Mouse (Mus musculus) forebrain, embryonic 15.5 days (tissue): ENCODE results near the gene Ptk6. TPM values are rescaled to one million over a fixed set of nuclear protein-coding genes. Genes with fewer than 3 reads are reported as not detected.

Experiments
- ATAC-seq: fragments of 200-750 bp; cut with Nextera tagmentation; replicated peaks from 2 replicates; pipeline ENCODE4 v1.8.0; 2017; ENCODE audit warnings: mild to moderate bottlenecking, moderate TSS enrichment, moderate library complexity
- H3K27ac ChIP-seq: fragments of 300-500 bp; sonication (generic); replicated peaks from 2 replicates; pipeline ENCODE4 v1.5.1; 2015; ENCODE audit warnings: mild to moderate bottlenecking, inconsistent platforms
- H3K27me3 ChIP-seq: fragments of 300-500 bp; sonication (generic); 2 replicates; pipeline ENCODE4 v1.6.1; 2015; ENCODE audit warnings: inconsistent platforms
- H3K36me3 ChIP-seq: fragments of 300-500 bp; sonication (generic); 2 replicates; pipeline ENCODE4 v1.6.1; 2015; ENCODE audit warnings: mild to moderate bottlenecking, inconsistent platforms
- H3K4me1 ChIP-seq: fragments of 300-500 bp; sonication (generic); 2 replicates; pipeline ENCODE4 v1.6.1; 2015; ENCODE audit warnings: inconsistent platforms
- H3K4me2 ChIP-seq: fragments of 300-500 bp; sonication (generic); replicated peaks from 2 replicates; pipeline ENCODE4 v1.6.1; 2015; ENCODE audit warnings: mild to moderate bottlenecking, inconsistent platforms
- H3K4me3 ChIP-seq: fragments of 300-500 bp; sonication (generic); 2 replicates; pipeline ENCODE4 v1.5.1; 2015; ENCODE audit warnings: mild to moderate bottlenecking, inconsistent platforms
- H3K9ac ChIP-seq: fragments of 300-500 bp; sonication (generic); replicated peaks from 2 replicates; pipeline ENCODE4 v1.6.1; 2015; ENCODE audit warnings: mild to moderate bottlenecking, inconsistent platforms
- H3K9me3 ChIP-seq: fragments of 300-500 bp; sonication (generic); 2 replicates; pipeline ENCODE4 v1.6.1; 2016; ENCODE audit warnings: inconsistent platforms
- WGBS: fragments of 180-500 bp; shearing (Covaris S2); methylation state at CpG from one replicate; pipeline ENCODE4 v1.1.7; 2015; ENCODE audit warnings: mixed read lengths; 5-methylcytosine and 5-hydroxymethylcytosine counted together
- polyA plus RNA-seq: library from polyadenylated mRNA; unstranded; fragments of >200 nt; fragmentation: Nextera tagmentation; extraction: Ambion mirVana; gene quantifications from 2 replicates; pipeline ENCODE4 v1.2.1, GENCODE M21; 2015

The Ptk6 gene
- not detected in 2 replicates for polyA plus RNA-seq

DNA sequence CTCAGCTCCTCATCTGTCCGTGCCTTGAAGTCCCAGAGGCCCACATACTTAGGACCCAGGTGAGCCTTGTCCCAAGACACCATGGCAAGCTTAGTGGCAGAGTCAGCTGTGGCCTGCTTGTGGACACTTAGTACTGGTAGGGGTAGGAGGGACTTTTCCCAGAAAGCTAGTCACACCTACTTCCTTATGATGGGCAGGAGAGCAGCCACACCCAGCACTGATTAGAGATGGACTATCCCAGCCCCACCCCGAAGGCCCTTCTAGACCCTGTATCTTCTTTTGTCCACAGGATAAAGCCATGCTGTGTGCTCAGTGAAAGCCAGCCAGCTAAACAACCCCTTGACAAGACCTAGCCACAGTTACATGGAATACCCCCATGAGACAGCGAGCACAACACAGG is at the start of gene Ptk6:
Ptk6 (minus strand) TSS at position 368 of the 400 bp plus-strand sequence.
- WGBS = 79% methylated on average over 3 of the region's 3 CpGs

GRCm38 (mm10) chr2:181251841-181252240 is 49.3 kb upstream of the Ptk6 start:
- H3K4me1 ChIP-seq = no peaks in the 10 kb centered on the region
- no peaks in the 10 kb centered on the region for H3K27me3 ChIP-seq
- H3K9ac ChIP-seq = no peak overlapping the region
- H3K9me3 ChIP-seq = no peaks in the 10 kb centered on the region
- H3K4me2 ChIP-seq = no peak overlapping the region
- H3K4me3 ChIP-seq = no peak overlapping the region
- no peak overlapping the region for H3K27ac ChIP-seq
- 85% methylated on average over 1 of the region's 1 CpGs for WGBS
- peaks cover 46% of the 10 kb centered on the region for H3K36me3 ChIP-seq
- ATAC-seq = no peak

More for the DNA sequence above, at the start of gene Ptk6:
- ATAC-seq = no peak
- Histone ChIP-seq H3K27ac (no peak within 1 kb of the TSS), H3K36me3 (no peaks in the 10 kb centered on the region), H3K27me3 (no peaks in the 10 kb centered on the region), H3K9me3 (no peaks in the 10 kb centered on the region), H3K9ac (no peak within 1 kb of the TSS), H3K4me2 (no peak within 1 kb of the TSS), H3K4me3 (no peak within 1 kb of the TSS), H3K4me1 (no peaks in the 10 kb centered on the region)

DNA sequence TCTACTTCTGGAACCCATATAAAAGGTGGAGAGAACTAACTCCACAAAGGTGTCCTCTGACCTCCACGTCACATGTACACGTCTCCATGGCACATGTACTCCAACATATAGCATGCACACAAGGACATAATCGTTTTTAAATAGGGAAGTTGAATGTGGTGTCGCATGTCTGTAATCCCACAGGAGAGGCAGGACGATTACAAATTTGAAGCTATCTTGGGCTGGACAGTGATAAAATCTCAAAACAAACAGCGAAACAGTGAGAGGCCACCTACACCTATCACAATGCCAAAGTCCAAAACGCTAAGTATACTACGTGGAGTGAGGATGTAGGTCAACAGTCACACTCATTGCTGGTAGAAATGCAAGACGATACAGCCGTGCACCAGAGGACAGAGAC is 46.6 kb upstream of the Ptk6 start:
- Histone ChIP-seq H3K9ac (no peak overlapping the region), H3K4me1 (no peaks in the 10 kb centered on the region), H3K27ac (no peak overlapping the region), H3K27me3 (no peaks in the 10 kb centered on the region), H3K36me3 (peaks cover 23% of the 10 kb centered on the region), H3K9me3 (no peaks in the 10 kb centered on the region), H3K4me2 (no peak overlapping the region), H3K4me3 (no peak overlapping the region)
- WGBS = 92% methylated on average over 10 of the region's 10 CpGs
- ATAC-seq = no peak

- Histone ChIP-seq H3K4me1 (0 out of 2 replicates have a peak, but pooled peaks cover 2% of the 10 kb centered on the region), H3K4me3 (no peak overlapping the region), H3K27ac (no peak overlapping the region), H3K9me3 (no peaks in the 10 kb centered on the region), H3K36me3 (no peaks in the 10 kb centered on the region), H3K27me3 (no peaks in the 10 kb centered on the region), H3K4me2 (no peak overlapping the region), H3K9ac (no peak overlapping the region)
- 10% methylated on average over 2 of the region's 2 CpGs for WGBS
- ATAC-seq = no peak
These were observed 42.4 kb upstream of the Ptk6 start for GRCm38 (mm10) chr2:181245031-181245430.

- ATAC-seq = no peak
- H3K4me3 ChIP-seq = no peak overlapping the region
These were observed 41.3 kb upstream of the Ptk6 start for GRCm38 (mm10) chr2:181243706-181244394.

GRCm38 (mm10) chr2:181242314-181242665 is 39.7 kb upstream of the Ptk6 start:
- 78% methylated on average over 3 of the region's 3 CpGs for WGBS
- no peak overlapping the region for H3K4me3 ChIP-seq
- ATAC-seq = no peak

More at GRCm38 (mm10) chr2:181243706-181244394, 41.3 kb upstream of the Ptk6 start:
- H3K9me3 ChIP-seq = no peaks in the 10 kb centered on the region
- no peak overlapping the region for H3K27ac ChIP-seq
- 0 out of 2 replicates have a peak, but pooled peaks cover 2% of the 10 kb centered on the region for H3K4me1 ChIP-seq
- no peak overlapping the region for H3K9ac ChIP-seq
- no peaks in the 10 kb centered on the region for H3K27me3 ChIP-seq
- no peaks in the 10 kb centered on the region for H3K36me3 ChIP-seq
- H3K4me2 ChIP-seq = no peak overlapping the region
- 30% methylated on average over 11 of the region's 11 CpGs for WGBS

GRCm38 (mm10) chr2:181241602-181242313 is 39.2 kb upstream of the Ptk6 start, which contains the start of gene Helz2:
Gene Helz2 (minus strand): TSS chr2:181242027.
- peak within 1 kb of the TSS; percentile 34 for H3K4me2 ChIP-seq
- ATAC-seq = no peak
- H3K36me3 ChIP-seq = no peaks in the 10 kb centered on the region
- no peaks in the 10 kb centered on the region for H3K27me3 ChIP-seq
- H3K9me3 ChIP-seq = no peaks in the 10 kb centered on the region
- H3K27ac ChIP-seq = no peak within 1 kb of the TSS
- H3K4me3 ChIP-seq = peak within 1 kb of the TSS; percentile 26
- H3K9ac ChIP-seq = 0 out of 2 replicates have a peak within 1 kb of the TSS, but pooled peaks have one; percentile 10
- 0 out of 2 replicates have a peak, but pooled peaks cover 2% of the 10 kb centered on the region for H3K4me1 ChIP-seq
- 11% methylated on average over 16 of the region's 16 CpGs for WGBS

More at GRCm38 (mm10) chr2:181242314-181242665, 39.7 kb upstream of the Ptk6 start:
- Histone ChIP-seq H3K36me3 (no peaks in the 10 kb centered on the region), H3K27me3 (no peaks in the 10 kb centered on the region), H3K4me2 (no peak overlapping the region), H3K9me3 (no peaks in the 10 kb centered on the region), H3K4me1 (0 out of 2 replicates have a peak, but pooled peaks cover 2% of the 10 kb centered on the region), H3K27ac (no peak overlapping the region), H3K9ac (no peak overlapping the region)

- H3K36me3 ChIP-seq = no peaks in the 10 kb centered on the region
- no peak overlapping the region for H3K27ac ChIP-seq
- no peak for ATAC-seq
- no peaks in the 10 kb centered on the region for H3K27me3 ChIP-seq
- H3K9ac ChIP-seq = no peak overlapping the region
- no peak overlapping the region for H3K4me2 ChIP-seq
- no peaks in the 10 kb centered on the region for H3K9me3 ChIP-seq
- 92% methylated on average over 13 of the region's 13 CpGs for WGBS
- no peak overlapping the region for H3K4me3 ChIP-seq
- 0 out of 2 replicates have a peak, but pooled peaks cover 2% of the 10 kb centered on the region for H3K4me1 ChIP-seq
These were observed 38.3 kb upstream of the Ptk6 start for GRCm38 (mm10) chr2:181240806-181241440.

DNA sequence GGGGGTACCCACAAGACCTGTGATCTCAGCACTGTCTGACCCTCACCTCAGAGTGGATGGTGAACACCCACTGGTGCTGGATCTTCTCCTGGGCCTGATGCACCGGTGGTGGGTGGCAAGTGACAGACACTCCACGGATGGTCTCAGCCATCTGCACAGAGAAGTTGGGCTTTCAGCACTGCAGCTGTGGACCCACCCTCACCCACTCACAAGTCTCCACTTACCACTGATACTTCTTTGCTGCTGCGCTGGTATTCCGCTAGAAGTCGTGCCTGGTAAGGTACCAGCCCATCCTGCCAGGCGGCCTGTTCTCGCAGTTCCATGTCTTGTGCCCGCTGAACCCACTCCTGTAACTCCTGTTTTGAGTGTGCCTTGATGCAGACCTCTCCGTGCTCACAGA is 36.7 kb upstream of the Ptk6 start:
- 0 out of 2 replicates have a peak, but pooled peaks cover 2% of the 10 kb centered on the region for H3K4me1 ChIP-seq

DNA sequence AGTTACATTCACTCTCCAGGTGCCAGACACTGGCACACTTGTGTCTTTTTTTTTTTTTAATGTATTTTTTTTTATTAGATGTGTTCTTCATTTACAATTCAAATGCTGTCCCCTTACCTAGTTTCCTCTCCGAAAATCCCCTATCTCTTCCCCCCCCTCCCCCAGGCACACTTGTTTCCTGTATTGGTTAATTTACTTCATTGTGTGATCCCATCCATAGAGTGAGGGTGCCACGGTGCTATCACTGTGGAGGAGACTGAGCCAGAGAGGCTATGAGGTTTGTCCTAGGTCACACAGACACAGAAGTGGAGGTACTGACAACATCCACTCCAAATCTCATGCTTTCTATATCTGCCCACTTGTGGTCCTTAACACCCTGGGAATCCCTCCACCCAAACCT is 36.3 kb upstream of the Ptk6 start:
- Histone ChIP-seq H3K4me2 (no peak overlapping the region), H3K27ac (no peak overlapping the region), H3K4me1 (0 out of 2 replicates have a peak, but pooled peaks cover 2% of the 10 kb centered on the region), H3K9me3 (no peaks in the 10 kb centered on the region), H3K36me3 (no peaks in the 10 kb centered on the region), H3K9ac (no peak overlapping the region), H3K27me3 (no peaks in the 10 kb centered on the region), H3K4me3 (no peak overlapping the region)
- ATAC-seq = no peak
- 59% methylated on average over 2 of the region's 2 CpGs for WGBS

More for the DNA sequence above, 36.7 kb upstream of the Ptk6 start:
- Histone ChIP-seq H3K27me3 (no peaks in the 10 kb centered on the region), H3K4me2 (no peak overlapping the region), H3K36me3 (no peaks in the 10 kb centered on the region), H3K9ac (no peak overlapping the region), H3K4me3 (no peak overlapping the region), H3K27ac (no peak overlapping the region), H3K9me3 (no peaks in the 10 kb centered on the region)
- ATAC-seq = no peak
- WGBS = 95% methylated on average over 9 of the region's 9 CpGs

GRCm38 (mm10) chr2:181238091-181238610 is 35.6 kb upstream of the Ptk6 start:
- ATAC-seq = no peak
- Histone ChIP-seq H3K27ac (no peak overlapping the region), H3K4me1 (0 out of 2 replicates have a peak, but pooled peaks cover 2% of the 10 kb centered on the region), H3K36me3 (no peaks in the 10 kb centered on the region), H3K27me3 (no peaks in the 10 kb centered on the region), H3K4me3 (no peak overlapping the region), H3K9ac (no peak overlapping the region), H3K4me2 (no peak overlapping the region), H3K9me3 (no peaks in the 10 kb centered on the region)
- WGBS = 73% methylated on average over 10 of the region's 10 CpGs
